Mouse (Mus musculus): ENCODE data around the gene Tppp2.
"Not testable (repeated sequence)": the region's sequence is repeated elsewhere in the genome, so short reads cannot be mapped to it uniquely, and the experiment has no call there.

Gene Tppp2

DNA sequence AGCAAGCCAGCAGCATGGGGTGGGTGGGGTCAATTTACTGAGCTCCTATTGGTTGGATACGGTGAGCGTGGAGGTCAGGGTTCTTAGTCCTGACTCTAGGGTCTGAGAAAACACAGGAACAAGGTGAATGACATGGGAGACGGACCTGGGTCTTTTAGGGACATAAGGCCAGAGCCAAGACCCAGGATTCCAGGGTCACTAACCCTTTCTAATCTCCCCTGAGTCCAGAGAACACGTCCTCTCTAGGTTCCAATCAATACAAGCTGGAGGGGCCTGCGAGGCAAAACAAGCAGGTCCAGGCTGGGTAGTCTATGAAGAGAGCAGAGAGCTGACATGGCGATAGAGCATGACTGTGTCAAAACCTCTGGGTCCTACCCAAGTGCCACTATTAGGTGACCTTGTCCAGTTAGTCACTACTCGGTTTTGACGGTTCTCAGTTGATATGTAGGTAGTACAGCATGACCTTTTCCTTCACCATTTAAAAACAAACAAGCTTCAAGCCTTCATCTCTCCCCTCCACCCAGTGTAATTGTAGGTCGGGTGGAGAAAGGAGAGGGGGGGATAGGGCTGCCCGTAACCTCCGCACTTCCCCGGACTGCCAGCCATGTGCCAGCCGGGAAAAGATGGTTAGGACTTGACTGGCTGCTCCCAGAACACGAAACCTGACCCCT lies 5.7 kb upstream of the Tppp2 start:
- DNase-seq, result no peak

DNA sequence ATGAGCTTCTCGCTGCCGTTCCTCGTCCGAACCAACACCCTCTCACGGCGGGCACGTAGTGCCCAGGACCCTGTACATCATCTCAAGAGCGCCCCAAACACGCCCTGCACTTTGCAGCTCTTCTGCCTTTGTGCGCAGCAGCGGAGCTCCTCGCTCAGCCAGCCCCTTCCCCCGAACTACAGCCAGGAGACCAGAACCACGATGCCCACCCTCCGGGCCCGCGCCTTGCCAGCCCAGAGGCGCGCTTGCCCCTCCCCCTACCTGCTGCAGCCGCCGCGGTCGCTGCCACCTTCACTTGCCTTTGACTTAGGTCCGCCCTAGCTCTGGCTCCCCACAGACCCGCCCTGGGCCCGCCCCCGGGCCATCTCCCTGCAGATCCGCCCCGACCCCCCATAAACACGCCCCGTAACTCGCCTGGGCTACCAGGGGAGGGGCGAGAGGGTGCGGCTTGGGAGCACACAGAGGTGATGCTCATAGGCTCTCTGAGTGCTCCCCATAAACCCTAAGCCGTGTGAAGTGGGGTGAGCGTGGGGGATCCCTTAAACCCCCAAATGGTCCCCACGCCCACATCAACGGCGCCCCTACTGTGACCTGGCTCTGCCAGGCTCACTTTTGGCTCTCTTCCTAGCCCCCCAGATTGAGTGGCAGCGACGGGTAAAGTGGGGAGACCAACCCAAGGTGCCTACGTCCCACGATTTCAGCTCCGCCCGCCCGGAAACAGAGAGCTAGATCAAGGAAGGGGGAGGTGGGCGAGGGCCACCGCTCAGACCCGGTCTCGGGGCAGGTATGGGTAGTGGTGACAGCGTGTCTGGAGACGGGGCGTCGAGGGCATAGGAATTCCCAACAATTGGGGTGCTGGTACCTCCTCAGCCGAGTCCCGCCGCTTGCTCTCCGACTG lies 4.9 kb upstream of the Tppp2 start:
- peak; percentile 67 to 77 for DNase-seq

DNA sequence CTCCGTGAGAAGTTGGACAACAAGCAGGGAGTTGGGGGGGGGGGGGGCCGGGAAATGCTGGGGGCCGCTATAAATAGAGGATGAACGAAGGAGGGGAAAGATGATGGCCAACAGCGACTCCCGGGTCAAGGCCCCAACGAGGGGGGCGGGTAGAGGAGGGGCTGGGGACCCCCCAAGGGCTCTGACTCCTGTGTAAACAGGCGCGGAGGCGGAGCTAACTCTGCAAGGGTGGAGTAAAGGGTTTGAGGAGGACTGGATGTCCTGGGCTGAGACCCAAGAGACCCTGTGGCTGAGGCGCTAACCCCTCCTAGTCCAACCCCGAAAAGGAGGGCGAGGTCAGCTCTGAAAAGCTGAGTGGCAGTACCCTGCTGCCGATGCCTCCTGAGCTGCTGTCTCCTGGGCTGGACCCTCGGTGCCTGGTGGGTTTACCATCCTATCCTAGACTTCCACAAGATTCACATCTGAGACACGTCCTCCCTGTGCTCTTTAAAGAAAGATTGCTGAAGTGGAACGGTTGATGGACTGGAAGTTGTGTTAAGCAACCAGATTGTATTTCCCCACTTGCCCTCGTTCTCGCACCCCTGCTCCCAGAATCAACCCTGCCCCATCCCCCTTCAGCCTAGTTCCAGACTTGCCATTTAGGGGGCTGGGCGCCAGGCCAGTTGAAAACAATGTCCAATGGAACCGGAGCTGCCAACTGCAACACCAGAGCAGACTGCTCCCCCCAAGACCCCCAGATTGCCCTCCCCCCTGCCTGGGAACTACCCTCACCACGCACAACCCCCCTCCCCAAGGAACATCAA lies 4.1 kb upstream of the Tppp2 start, which contains the start of gene Ndrg2:
TSS of gene Ndrg2 (minus strand) at position 199 of the 803 bp plus-strand sequence.
- peak; percentile 48 to 66 for DNase-seq

DNA sequence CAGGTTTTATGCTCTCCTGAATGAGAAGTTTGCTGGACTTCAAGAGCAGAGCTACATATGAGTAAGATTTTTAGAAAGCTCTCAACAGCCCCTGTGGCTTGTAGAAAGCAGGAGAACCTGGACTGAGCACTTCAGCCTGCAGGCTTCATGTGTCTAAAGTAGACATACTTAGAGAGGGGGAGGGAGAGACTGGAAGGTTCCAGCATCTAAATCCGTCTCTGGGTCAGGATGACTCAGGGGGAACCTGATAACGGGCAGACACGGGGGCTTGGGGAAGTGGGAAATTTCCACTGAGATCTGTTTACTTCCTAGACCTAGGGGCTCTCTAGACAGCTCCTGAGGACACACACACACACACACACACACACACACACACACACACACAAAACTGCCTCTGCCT lies 3.2 kb upstream of the Tppp2 start:
- DNase-seq, result no peak

DNA sequence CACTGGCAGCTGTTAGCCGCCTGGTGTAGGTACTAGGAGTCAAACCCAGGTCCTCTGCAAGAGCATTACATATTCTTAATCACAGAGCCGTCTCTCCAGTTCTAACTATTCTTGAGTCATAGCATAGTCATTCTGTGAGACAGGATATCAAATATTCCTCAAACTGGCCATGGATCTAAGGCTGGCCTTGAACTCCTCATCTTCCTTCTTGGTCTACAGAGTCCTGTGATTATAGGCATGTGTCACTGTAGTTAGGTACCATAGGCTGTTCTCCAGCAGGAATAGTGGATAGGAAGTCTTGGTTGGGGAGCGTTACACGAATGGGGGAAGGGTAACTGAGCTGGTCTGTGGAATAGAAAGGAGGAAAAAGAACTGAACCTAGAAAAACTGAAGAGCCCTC lies 1.7 kb upstream of the Tppp2 start:
- DNase-seq, result no peak

DNA sequence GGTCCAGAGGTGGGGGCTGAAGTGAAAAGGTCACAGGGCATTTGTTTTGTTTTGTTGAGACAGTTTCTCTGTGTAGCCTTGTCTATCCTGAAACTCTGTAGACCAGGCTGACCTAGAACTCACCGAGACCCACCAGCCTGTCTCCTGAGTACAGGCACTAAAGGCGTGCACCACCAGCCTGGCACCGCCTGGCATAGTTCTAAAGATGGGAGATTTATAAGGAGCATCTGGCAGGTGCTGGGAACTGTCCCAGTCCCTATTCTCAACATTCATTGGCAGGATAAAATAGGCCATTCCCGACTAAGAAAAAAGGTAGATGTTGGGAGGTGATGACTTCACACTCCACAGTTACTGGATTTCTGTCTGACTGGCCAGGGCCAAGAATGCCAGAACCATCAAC lies 741 bp downstream of the Tppp2 start:
- no peak for DNase-seq

DNA sequence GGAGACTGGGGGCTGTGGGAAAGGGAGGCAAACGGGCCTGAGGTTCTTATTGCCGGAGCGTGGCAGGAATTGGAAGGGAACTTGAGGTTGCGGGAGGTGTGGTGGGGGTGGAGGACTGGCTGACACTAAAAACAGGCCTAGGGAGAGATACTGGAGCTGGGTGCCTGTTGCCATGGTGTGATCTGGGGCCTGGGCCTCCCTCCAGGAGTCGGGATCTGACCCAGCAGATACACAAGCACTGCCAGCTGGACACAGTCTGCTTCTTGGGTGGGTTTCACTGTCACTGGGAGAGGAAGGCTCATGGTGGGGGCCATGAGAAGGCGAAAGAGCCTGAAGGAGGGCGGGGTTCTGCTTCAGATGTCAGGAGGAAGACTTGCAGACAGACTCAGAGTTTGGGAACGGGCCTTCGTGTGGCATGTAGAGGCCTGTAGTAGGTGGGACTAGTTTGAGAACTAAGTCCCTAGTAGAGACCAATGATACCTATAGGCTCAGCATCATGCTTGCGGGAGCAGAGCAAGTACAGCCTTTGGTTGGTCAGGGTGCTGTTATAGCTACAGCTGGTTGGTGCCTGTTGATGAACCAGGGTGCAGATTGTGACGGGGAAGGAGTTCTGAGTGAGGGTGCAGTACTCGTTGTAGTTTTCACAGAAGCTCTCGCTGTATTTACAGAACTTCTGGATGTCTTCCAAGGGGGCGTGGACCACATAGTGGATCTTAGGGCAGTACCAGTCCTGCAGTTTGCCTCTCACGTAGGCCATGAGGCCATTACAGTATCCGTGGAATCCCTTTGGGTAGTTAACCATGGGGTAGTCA lies 3.7 kb downstream of the Tppp2 start:
- peak in 1 of 2 experiments; percentile 29 for DNase-seq

DNA sequence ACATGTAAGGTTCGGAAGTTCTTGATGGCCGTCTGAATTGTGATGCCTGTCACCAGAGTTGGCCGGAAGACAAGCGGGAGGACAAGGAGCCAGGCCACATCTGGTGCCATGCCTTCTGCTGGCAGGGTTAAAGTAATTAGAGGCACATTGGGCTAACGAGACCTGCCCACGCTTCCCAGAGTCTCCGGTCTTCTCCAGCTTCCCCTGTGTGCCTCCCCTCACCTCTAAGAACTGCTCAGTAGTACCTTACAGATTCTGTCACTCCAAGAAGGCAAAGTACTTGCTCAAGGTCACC lies 4.3 kb downstream of the Tppp2 start, which contains the start of gene Rnase13:
TSS of gene Rnase13 (minus strand) at position 203 of the 295 bp plus-strand sequence.
- DNase-seq, result no peak

DNA sequence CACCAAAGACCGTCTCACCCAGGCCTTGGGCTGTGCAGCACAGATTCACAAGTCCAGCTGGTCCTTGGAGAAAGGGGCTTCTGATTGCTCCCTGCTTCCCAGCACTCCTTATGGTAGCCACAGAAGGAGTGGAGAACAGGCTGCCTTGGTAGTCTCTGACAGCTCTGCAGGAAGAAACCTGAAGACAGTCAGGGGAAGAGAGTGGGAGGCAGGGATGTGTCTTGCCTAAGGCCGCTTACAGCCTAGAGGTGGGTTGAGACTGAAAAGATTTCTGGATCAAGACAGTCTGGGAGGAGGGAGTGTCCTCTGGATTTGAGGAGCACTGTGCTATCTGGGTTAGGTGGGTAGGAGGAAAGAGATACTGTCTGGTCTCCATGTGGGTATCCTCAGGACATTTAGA lies 4.7 kb downstream of the Tppp2 start:
- DNase-seq, result no peak

DNA sequence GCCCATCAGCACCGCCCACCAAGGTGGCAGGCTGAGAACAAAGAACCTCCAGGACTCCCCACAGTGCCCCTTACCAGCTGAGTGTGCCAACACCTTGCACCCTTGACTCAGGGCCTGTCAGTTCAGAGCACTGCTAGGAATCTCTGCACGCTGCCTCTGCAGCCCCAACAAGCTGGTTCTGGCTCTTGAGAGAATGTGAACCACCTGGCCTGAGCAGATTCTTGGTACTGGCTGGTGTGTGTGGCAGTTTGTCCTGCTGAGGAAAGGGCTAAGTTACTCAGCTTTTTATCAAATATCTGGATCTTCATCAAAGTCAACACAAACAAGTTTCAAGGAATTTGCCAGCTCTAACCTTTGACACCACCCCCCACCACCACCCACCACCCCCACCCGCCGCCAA lies 5.3 kb downstream of the Tppp2 start:
- no peak for DNase-seq

DNA sequence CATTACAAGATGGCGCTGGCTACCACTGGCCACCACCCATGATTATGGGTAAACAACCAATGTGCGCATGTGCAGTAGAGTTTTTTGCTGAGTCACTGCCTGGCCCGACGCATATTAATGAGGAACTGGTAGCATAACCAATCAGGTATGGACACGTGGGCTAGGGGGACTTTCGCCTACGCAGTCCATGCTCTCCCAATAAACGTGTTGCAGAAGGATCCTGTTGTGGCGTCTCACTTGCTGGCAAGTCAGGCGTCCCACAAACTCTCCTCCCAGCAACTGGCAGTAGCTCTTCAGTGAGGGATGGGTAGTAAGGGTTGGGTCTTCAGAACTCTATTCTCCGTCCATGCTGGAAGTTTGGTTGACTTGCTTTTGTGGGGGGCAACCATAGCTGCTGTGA lies 8.7 kb downstream of the Tppp2 start:
- DNase-seq, result not testable (repeated sequence)

DNA sequence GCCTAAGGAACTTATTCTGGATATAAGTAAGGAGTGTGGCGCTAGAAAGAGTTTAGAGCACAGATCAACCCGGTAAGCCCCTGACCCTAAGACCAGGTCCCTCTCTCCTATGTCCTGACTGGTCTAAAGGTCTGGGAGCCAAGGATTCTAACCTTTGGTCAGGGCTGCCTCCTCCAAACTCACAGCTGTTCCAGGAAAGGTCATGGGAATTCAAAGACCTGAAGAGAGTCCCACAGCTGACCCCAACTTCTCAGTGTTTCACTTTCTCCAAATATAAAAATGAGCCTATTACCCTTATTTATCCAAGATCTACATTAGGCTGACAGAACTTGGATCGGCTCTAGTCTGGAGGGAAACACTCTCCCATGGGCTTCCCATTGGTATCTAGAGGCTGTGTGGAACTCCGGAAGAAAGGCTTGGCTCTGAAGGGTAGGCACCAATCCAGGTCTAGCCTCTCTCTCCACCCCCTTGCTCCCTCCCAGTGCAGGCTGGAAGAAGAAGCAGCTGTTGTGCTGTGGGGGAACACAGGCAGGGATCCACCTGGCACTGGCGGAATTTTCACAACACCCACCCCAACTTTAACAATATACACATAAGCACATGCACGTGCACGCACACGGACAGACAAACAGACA lies 11.2 kb downstream of the Tppp2 start:
- peak in 1 of 2 experiments; percentile 25 for DNase-seq

DNA sequence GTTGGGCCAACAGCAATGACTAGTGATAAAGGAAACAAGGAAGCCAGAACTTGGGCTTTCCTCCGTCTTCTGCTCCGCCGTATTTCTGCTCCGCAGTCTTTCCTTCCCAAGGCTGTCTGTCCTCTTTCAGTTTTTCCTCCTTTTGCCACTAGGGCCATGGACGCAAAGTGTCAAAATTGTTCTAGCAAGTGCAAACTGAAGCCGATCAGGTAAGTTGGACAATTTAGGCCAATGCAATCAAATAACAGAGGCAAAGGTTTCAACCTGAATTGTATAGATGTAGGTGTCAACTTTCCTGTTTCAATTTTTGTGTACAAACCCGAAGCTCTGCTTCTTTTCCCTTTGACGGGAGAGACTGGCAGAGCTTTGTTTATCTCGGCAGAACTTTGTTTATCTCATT lies 11.7 kb downstream of the Tppp2 start:
- no peak for DNase-seq

DNA sequence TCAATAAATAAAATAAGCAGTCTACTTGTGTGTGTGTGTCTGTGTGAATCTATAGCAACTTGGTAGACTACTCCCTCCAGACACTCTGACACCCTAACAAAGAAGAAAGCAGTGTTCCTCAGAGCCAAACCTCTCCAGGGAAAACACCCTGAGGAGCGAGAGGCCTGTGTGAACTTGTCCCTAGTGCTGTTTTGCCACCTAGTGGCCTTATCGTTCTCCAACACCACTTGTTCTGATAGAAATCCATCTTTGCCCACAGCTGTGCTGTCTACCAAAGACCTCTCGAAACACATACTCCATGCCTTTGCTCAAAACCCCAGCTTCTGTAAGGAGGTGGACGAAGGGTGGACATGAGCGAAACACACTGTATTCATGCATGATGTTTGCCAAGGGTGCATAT lies 12.6 kb downstream of the Tppp2 start:
- DNase-seq, result peak; percentile 32 to 69

DNA sequence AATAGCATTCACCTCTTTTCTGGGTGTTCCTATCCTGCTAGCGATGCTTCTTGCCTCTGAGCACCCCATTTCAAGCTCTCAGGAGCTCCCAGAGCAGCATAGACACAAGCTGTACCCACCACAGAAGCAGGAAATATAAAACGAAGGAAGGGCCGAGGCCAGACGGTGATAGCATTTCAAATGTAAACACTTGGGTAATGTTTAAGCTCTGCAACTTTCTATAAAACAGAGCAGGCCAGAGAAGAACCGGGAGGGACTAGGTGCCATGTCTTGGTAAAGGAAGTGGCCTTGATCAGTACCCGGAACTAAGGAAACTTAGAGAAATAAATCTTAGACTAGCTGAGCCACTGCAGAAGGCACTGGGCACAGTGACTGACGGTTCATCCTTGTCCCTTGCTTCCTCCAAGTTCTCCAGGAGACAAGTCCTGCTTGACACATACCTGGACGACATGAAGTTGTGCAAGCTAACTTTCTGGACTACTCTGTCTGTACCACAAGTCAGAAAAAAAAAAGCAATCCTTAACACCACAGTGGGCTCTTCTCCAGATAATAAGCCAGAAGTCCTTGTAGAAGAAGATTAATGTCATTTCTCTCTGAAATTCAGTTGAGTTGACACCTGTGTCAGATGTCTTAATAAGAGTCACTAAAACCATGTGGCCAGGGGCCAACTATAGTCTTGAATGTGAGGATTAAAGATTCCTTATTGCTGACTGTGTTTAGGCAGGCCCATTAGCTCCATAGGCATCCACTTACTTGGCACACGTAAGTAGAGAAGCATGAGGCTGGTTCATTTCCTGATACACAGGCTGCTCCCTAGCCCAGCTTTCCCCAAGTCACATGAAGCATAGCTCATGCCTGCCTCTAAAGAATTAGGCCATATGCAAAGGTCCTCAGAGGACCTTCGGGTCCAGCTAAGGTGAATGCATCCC lies 14.1 kb downstream of the Tppp2 start:
- DNase-seq, result no peak

DNA sequence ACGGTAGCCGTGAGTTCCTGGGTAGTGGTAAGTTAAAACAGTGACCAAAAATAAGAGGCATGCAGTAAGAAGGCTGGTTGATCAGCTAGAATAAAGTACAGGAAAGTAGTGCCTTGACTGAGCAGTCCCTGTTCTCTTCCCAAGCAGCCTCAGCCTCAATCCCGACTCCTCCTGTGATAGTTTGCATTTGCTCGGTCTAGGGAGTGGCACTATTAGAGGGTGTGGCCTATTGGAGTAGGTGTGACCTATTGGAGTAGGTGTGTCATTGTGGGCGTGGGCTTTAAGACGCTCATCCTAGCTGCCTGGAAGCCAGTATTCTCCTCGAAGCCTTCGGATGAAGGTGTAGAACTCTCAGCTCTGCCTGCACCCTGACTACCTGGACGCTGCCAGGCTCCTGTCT lies 20.8 kb downstream of the Tppp2 start:
- no peak for DNase-seq

DNA sequence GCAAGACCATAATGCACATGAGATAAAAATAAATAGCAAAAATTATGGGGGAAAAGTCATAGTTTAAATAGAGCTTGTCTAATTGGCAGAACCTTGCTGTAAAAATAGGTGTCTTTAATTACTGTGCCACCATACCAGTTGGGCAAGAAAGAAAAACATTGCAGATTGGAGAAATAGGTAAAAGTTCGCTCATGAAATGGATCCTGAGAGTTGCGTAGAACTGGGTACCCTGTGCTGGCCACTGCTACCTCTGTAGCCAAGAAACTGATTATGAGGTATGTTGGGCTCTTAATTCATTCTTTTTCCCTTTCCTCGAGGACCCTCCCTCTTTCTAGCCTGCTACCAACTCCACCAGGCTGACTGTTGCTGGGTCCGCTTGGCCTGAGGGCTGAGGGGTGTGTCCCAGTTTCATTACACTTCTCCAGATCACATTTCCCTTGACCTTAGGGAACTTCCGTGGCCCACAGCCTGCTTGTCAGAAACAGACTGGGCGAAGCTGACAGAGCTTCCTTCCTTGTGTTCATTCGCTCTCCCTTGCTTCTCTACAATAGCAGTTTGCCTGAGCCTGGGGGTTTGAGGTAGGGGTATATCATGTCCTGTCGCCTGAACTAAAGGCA lies 22.8 kb downstream of the Tppp2 start:
- DNase-seq, result no peak

DNA sequence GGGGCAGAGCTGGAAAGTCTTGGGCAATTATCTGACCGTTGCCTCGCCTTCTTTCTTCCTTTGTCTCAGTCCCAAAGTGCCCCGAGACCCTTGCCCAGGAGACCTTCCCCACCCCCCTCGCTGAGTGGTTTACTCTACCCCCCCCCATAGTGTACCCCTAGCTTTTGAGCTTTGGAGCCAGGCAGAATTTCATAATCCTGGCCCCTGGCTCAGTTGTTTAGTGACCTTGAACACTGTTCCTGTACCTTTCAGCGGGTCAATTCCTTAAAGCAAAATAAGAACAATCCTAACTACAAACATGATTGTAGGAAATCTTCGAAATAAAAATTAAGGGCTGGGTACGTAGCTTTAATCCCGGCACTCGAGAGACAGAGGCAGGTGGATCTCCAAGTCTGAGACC lies 23.4 kb downstream of the Tppp2 start:
- no peak for DNase-seq

DNA sequence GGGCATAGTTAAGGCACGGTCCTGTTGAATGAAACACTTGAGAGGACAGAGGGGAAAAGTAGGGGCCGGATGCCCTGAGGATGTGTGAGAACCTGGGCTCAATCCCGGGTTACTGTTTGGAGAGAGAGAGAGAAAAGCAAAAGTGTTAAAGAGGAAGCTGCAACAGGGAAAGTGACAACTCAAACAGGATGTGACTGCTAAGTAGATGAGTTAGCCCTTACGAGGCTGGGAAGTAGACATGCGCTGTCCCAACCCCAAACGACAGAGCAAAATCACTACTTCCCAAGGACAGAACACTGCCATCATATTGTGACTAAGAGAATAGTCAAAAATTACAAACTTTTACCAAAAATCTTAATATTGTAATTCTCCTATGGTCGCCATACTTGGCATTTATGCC lies 24.0 kb downstream of the Tppp2 start:
- no peak for DNase-seq

DNA sequence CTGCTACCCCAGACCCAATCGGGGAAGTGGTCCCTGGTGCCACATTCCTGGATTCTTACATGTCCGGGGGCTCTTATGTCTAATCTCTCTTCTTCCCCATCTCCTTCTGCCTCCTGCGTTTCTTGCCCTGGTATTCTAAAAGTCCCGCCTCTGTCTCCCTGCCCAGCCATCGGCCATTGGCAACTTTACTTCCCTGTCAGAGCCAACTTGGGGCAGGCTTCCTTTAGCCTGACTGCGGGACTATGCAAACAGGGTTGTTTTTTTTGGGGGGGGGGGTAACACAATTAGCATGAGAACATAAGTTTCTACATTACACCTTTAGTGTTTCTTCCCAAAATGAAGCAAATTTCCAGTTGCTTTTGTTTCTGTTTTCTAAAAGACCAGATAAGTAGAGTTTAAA lies 25.1 kb downstream of the Tppp2 start:
- no peak for DNase-seq

DNA sequence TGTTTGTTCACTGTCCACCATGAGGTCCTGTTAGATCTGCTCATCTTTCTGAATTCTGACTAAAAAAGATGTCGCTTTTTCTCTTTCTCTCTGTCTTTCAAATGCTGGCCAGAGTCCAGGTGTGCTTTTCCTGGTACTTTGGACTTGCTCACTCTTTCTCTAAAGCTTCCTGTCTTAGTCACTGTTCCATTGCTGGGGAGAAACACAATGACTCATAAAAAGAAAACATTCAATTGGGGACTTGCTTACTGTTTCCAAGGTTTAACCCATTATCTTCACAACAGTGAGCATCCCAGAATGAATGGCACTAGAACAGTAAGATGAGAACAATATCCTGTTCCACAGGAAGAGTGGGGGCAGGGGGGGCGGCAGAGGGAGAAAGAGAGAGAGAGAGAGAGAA lies 42.1 kb downstream of the Tppp2 start:
- DNase-seq, result no peak
